Mouse (Mus musculus) spleen, adult 2 months (tissue): ENCODE data around the gene Olfr372.
"Not testable (repeated sequence)": the region's sequence is repeated elsewhere in the genome, so short reads cannot be mapped to it uniquely, and the experiment has no call there.

Source experiments
- CTCF ChIP-seq: fragments of 200-500 bp; IDR thresholded peaks from 2 replicates; pipeline ENCODE4 v1.5.1; 2011; ENCODE audit warnings: mild to moderate bottlenecking, inconsistent platforms; ENCODE audit not compliant: insufficient read depth, insufficient read length, insufficient replicate concordance; ENCODE audit errors: extremely low read depth
- POLR2A ChIP-seq: fragments of 200-500 bp; IDR thresholded peaks from 2 replicates; pipeline ENCODE4 v1.6.1; 2011; ENCODE audit warnings: low read depth, low read length, inconsistent platforms

DNA sequence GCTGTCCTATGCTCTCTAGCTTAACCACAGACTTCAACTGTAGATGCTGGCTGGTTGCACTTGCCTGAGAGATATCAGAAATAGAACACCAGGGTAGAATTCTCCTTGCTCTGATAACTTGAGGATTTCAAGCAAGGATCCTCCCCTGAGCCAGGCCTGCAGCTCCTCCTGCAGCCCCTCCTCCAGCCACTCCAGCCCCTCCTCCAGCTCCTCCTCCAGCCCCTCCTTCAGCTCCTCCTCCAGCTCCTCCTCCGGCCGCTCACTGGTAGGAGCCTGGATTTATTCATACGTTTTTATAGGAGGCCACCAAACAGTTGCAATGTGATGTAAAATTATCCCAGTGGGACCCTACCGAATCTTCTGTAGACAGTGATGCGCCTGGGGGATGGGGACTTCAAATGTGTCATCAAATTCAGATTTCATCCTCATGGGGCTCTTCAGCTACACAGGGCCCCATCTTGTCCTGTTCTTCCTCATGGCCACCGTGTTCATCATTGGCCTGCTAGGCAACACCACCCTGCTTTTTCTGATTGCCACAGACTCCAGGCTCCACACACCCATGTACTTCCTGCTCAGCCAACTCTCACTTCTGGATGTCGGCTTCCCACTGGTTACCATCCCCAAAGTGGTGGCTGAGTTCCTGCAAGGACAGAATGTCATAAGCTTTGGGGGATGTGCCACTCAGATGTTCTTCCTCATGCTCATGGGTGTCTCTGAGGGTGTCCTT lies 58.5 kb downstream of the Olfr372 start:
- not testable (repeated sequence) for TF ChIP-seq CTCF, POLR2A
